Mouse (Mus musculus) heart, embryonic 15.5 days (tissue): ENCODE data around the gene Olfr15. TPM values are rescaled to one million over a fixed set of nuclear protein-coding genes. Genes with fewer than 3 reads are reported as not detected.

ENCODE experiments used
- ATAC-seq: fragments of 200-750 bp; cut with Nextera tagmentation; replicated peaks from 2 replicates; pipeline ENCODE4 v1.8.0; 2017; ENCODE audit warnings: low read depth, moderate TSS enrichment; ENCODE audit not compliant: insufficient number of reproducible peaks, insufficient read depth, low FRiP score
- H3K27ac ChIP-seq: fragments of 300-500 bp; sonication (generic); 2 replicates; pipeline ENCODE4 v1.5.1; 2015; ENCODE audit warnings: mild to moderate bottlenecking, inconsistent platforms
- H3K27me3 ChIP-seq: fragments of 300-500 bp; sonication (generic); 2 replicates; pipeline ENCODE4 v1.6.1; 2015; ENCODE audit warnings: inconsistent platforms
- H3K36me3 ChIP-seq: fragments of 300-500 bp; sonication (generic); 2 replicates; pipeline ENCODE4 v1.6.1; 2015; ENCODE audit warnings: mild to moderate bottlenecking, inconsistent platforms
- H3K4me1 ChIP-seq: fragments of 300-500 bp; sonication (generic); replicated peaks from 2 replicates; pipeline ENCODE4 v1.6.1; 2015; ENCODE audit warnings: inconsistent platforms
- H3K4me2 ChIP-seq: fragments of 300-500 bp; sonication (generic); 2 replicates; pipeline ENCODE4 v1.6.1; 2015; ENCODE audit warnings: inconsistent platforms, mild to moderate bottlenecking, moderate library complexity
- H3K4me3 ChIP-seq: fragments of 300-500 bp; sonication (generic); 2 replicates; pipeline ENCODE4 v1.5.1; 2015; ENCODE audit warnings: mild to moderate bottlenecking, inconsistent platforms
- H3K9ac ChIP-seq: fragments of 300-500 bp; sonication (generic); 2 replicates; pipeline ENCODE4 v1.6.1; 2015; ENCODE audit warnings: mild to moderate bottlenecking, inconsistent platforms
- H3K9me3 ChIP-seq: fragments of 300-500 bp; sonication (generic); replicated peaks from 2 replicates; pipeline ENCODE4 v1.6.1; 2016; ENCODE audit warnings: inconsistent platforms
- WGBS: fragments of 180-500 bp; shearing (Covaris S2); methylation state at CpG from one replicate; pipeline ENCODE4 v1.1.7; 2015; ENCODE audit warnings: mixed read lengths; 5-methylcytosine and 5-hydroxymethylcytosine counted together
- polyA plus RNA-seq: library from polyadenylated mRNA; unstranded; fragments of >200 nt; fragmentation: Nextera tagmentation; extraction: Ambion mirVana; gene quantifications from 2 replicates; pipeline ENCODE4 v1.2.1, GENCODE M21; 2015

The Olfr15 gene
- polyA plus RNA-seq, 1 experiment from 2014 or later = not detected

- under 1% methylated on average over 88 of the region's 88 CpGs for whole genome bisulfite sequencing
- Histone ChIP-seq H3K36me3 (peaks cover 4% of the 10 kb centered on the region; the same call in 1 of the 2 replicates), H3K4me2 (peak within 1 kb of the TSS; percentile 84), H3K4me3 (peak within 1 kb of the TSS; percentile 99), H3K27me3 (no peaks in the 10 kb centered on the region), H3K27ac (peak within 1 kb of the TSS; percentile 99), H3K9me3 (no peaks in the 10 kb centered on the region), H3K4me1 (peaks cover 20% of the 10 kb centered on the region), H3K9ac (peak within 1 kb of the TSS; percentile 96)
- peak; percentile 98 for ATAC-seq
Observed at GRCm38 (mm10) chr16:3884201-3885064, 53.8 kb downstream of the Olfr15 start, which contains the start of the genes Zfp597 and Gm20695. TSS of gene Zfp597 (minus strand) at chr16:3884561. TSS of gene Gm20695 (plus strand) at chr16:3884648.

GRCm38 (mm10) chr16:3885065-3885670 is 54.5 kb downstream of the Olfr15 start:
- Histone ChIP-seq H3K4me3 (peak overlapping the region; percentile 99), H3K4me2 (peak overlapping the region; percentile 84), H3K4me1 (peaks cover 20% of the 10 kb centered on the region), H3K9me3 (no peaks in the 10 kb centered on the region), H3K27ac (peak overlapping the region; percentile 99), H3K9ac (peak overlapping the region; percentile 96), H3K36me3 (peaks cover 4% of the 10 kb centered on the region; the same call in 1 of the 2 replicates), H3K27me3 (no peaks in the 10 kb centered on the region)
- 4% methylated on average over 10 of the region's 10 CpGs for WGBS
- peak; percentile 9 for ATAC-seq

GRCm38 (mm10) chr16:3891621-3892295 is 61.1 kb downstream of the Olfr15 start:
- H3K9ac ChIP-seq = no peak overlapping the region

GRCm38 (mm10) chr16:3893739-3894138 is 63.1 kb downstream of the Olfr15 start:
- Histone ChIP-seq H3K36me3 (peaks cover 17% of the 10 kb centered on the region; the same call in 1 of the 2 replicates), H3K9me3 (no peaks in the 10 kb centered on the region), H3K9ac (no peak overlapping the region), H3K4me2 (no peak overlapping the region), H3K27me3 (no peaks in the 10 kb centered on the region), H3K4me3 (no peak overlapping the region), H3K4me1 (peaks cover 9% of the 10 kb centered on the region), H3K27ac (peak overlapping the region; percentile 65)
- ATAC-seq = 0 out of 2 replicates have a peak, but pooled peaks have one; percentile 67
- 16% methylated on average over 3 of the region's 3 CpGs for WGBS

More at GRCm38 (mm10) chr16:3891621-3892295, 61.1 kb downstream of the Olfr15 start:
- 86% methylated on average over 14 of the region's 14 CpGs for WGBS
- Histone ChIP-seq H3K4me1 (peaks cover 12% of the 10 kb centered on the region), H3K36me3 (no peaks in the 10 kb centered on the region; the same call in 1 of the 2 replicates), H3K4me3 (no peak overlapping the region), H3K4me2 (no peak overlapping the region), H3K27ac (no peak overlapping the region), H3K9me3 (no peaks in the 10 kb centered on the region), H3K27me3 (no peaks in the 10 kb centered on the region)
- ATAC-seq = no peak

Other genes with a start within 250 kb of the Olfr15 start
- gene Olfr161, start 239.8 kb upstream of the Olfr15 start, polyA plus RNA-seq = not detected in 2 replicates
- 0.09 TPM in 1 of 2 replicates, not detected in the other for gene Mefv, start 112.8 kb upstream of the Olfr15 start, polyA plus RNA-seq
- gene Zfp263, start 86.8 kb upstream of the Olfr15 start, polyA plus RNA-seq = 26.5 and 33.1 TPM in 2 replicates
- gene Zfp174, start 16.4 kb downstream of the Olfr15 start, polyA plus RNA-seq = 0.71 and 0.77 TPM in 2 replicates
- gene Naa60, start 41.5 kb downstream of the Olfr15 start, polyA plus RNA-seq = 29.6 and 40.6 TPM in 2 replicates
- gene Zfp597, start 53.7 kb downstream of the Olfr15 start, polyA plus RNA-seq = 5.3 and 5.4 TPM in 2 replicates
- gene Gm20695, start 53.8 kb downstream of the Olfr15 start, polyA plus RNA-seq = 0.58 and 0.93 TPM in 2 replicates
- 7.7 and 8.5 TPM in 2 replicates for gene 1700037C18Rik, start 77.8 kb downstream of the Olfr15 start, polyA plus RNA-seq
- gene Cluap1, start 77.9 kb downstream of the Olfr15 start, polyA plus RNA-seq = 14.2 and 15.6 TPM in 2 replicates
- 1.3 and 2.2 TPM in 2 replicates for gene Nlrc3, start 145.8 kb downstream of the Olfr15 start, polyA plus RNA-seq
- 8.3 and 10.6 TPM in 2 replicates for gene Slx4, start 172.9 kb downstream of the Olfr15 start, polyA plus RNA-seq
- 2.5 and 3.7 TPM in 2 replicates for gene Dnase1, start 206.1 kb downstream of the Olfr15 start, polyA plus RNA-seq
- 102 and 110 TPM in 2 replicates for gene Trap1, start 246.9 kb downstream of the Olfr15 start, polyA plus RNA-seq